Mouse (Mus musculus) kidney, adult 2 months (tissue): Measurements from ENCODE around the gene Cep55.

Source experiments
- CTCF ChIP-seq: fragments of 200-500 bp; conservative IDR thresholded peaks from 2 replicates; pipeline ENCODE4 v1.5.1; 2011; ENCODE audit warnings: low read depth, mild to moderate bottlenecking, control low read depth, low read length, moderate library complexity, mixed read lengths; ENCODE audit not compliant: insufficient read depth, insufficient read length
- POLR2A ChIP-seq: fragments of 200-500 bp; IDR thresholded peaks from one replicate; pipeline ENCODE4 v1.6.1; 2011; ENCODE audit warnings: low read depth, low read length, control low read depth

- TF ChIP-seq CTCF (no peak), POLR2A (no peak)
These were observed 41.4 kb downstream of the Cep55 start for GRCm38 (mm10) chr19:38096231-38096630.
